Mouse (Mus musculus) heart, embryonic 16.5 days (tissue): ENCODE data around the gene Nek2. TPM values are rescaled to one million over a fixed set of nuclear protein-coding genes. Genes with fewer than 3 reads are reported as not detected.
A peak's percentile ranks its signal among the peaks of the same experiment; 100 is the strongest.

Experiments
- ATAC-seq: fragments of 200-750 bp; cut with Nextera tagmentation; replicated peaks from 2 replicates; pipeline ENCODE4 v1.8.0; 2017; ENCODE audit warnings: moderate number of reproducible peaks; ENCODE audit not compliant: insufficient read depth, low FRiP score; ENCODE audit errors: extremely low read depth
- H3K27ac ChIP-seq: fragments of 300-500 bp; sonication (generic); 2 replicates; pipeline ENCODE4 v1.5.1; 2014; ENCODE audit warnings: mild to moderate bottlenecking, low read length, control low read depth, moderate library complexity
- H3K27me3 ChIP-seq: fragments of 300-500 bp; sonication (generic); 2 replicates; pipeline ENCODE4 v1.6.1; 2014; ENCODE audit warnings: low read length, mixed read lengths; ENCODE audit not compliant: control insufficient read depth, insufficient read depth
- H3K36me3 ChIP-seq: fragments of 300-500 bp; sonication (generic); 2 replicates; pipeline ENCODE4 v1.6.1; 2014; ENCODE audit not compliant: control insufficient read depth, insufficient read depth
- H3K4me1 ChIP-seq: fragments of 300-500 bp; sonication (generic); 2 replicates; pipeline ENCODE4 v1.6.1; 2014; ENCODE audit warnings: low read length, mixed read lengths; ENCODE audit not compliant: control insufficient read depth, insufficient read depth
- H3K4me2 ChIP-seq: fragments of 300-500 bp; sonication (generic); 2 replicates; pipeline ENCODE4 v1.6.1; 2014; ENCODE audit warnings: low read depth, mild to moderate bottlenecking, control low read depth, low read length
- H3K4me3 ChIP-seq: fragments of 300-500 bp; sonication (generic); 2 replicates; pipeline ENCODE4 v1.5.1; 2014; ENCODE audit warnings: mild to moderate bottlenecking, control low read depth, low read length
- H3K9ac ChIP-seq: fragments of 300-500 bp; sonication (generic); 2 replicates; pipeline ENCODE4 v1.6.1; 2014; ENCODE audit warnings: low read length, control low read depth
- H3K9me3 ChIP-seq: fragments of 300-500 bp; sonication (generic); replicated peaks from 2 replicates; pipeline ENCODE4 v1.6.1; 2016; ENCODE audit warnings: low read length; ENCODE audit not compliant: control insufficient read depth
- WGBS: fragments of 180-500 bp; shearing (Covaris S2); extraction: QIAGEN DNeasy Blood & Tissue Kit; methylation state at CpG from one replicate; pipeline ENCODE4 v1.1.7; 2014; 5-methylcytosine and 5-hydroxymethylcytosine counted together
- polyA plus RNA-seq: library from polyadenylated mRNA; unstranded; fragments of >200 nt; fragmentation: Nextera tagmentation; extraction: Ambion mirVana; gene quantifications from 2 replicates; pipeline ENCODE4 v1.2.1, GENCODE M21; 2015

Gene Nek2
- polyA plus RNA-seq, 1 experiment from 2014 or later = 38.6 TPM

- Histone ChIP-seq H3K4me3 (no peak overlapping the region), H3K9me3 (0 out of 2 replicates have a peak, but pooled peaks cover 7% of the 10 kb centered on the region), H3K4me2 (no peak overlapping the region), H3K27me3 (no peaks in the 10 kb centered on the region; the same call in 1 of the 2 replicates), H3K4me1 (0 out of 2 replicates have a peak, but pooled peaks cover 3% of the 10 kb centered on the region), H3K27ac (no peak overlapping the region), H3K36me3 (no peaks in the 10 kb centered on the region), H3K9ac (no peak overlapping the region)
- ATAC-seq = no peak
- 63% methylated on average over 5 of the region's 5 CpGs for WGBS
Observed at GRCm38 (mm10) chr1:191861247-191861646, 40.0 kb downstream of the Nek2 start.

GRCm38 (mm10) chr1:191863833-191864550 lies 42.7 kb downstream of the Nek2 start:
- H3K4me1 ChIP-seq = 0 out of 2 replicates have a peak, but pooled peaks cover 3% of the 10 kb centered on the region
- no peaks in the 10 kb centered on the region for H3K27me3 ChIP-seq
- no peak overlapping the region for H3K27ac ChIP-seq
- ATAC-seq = no peak
- no peak overlapping the region for H3K4me3 ChIP-seq
- no peaks in the 10 kb centered on the region for H3K9me3 ChIP-seq
- H3K36me3 ChIP-seq = no peaks in the 10 kb centered on the region
- no peak overlapping the region for H3K4me2 ChIP-seq
- WGBS = 71% methylated on average over 4 of the region's 4 CpGs
- no peak overlapping the region for H3K9ac ChIP-seq

- no peak overlapping the region for H3K27ac ChIP-seq
- 0 out of 2 replicates have a peak, but pooled peaks cover 3% of the 10 kb centered on the region for H3K4me1 ChIP-seq
- no peak for ATAC-seq
- H3K4me3 ChIP-seq = no peak overlapping the region
- H3K9me3 ChIP-seq = no peaks in the 10 kb centered on the region
- no peaks in the 10 kb centered on the region for H3K36me3 ChIP-seq
- no peak overlapping the region for H3K4me2 ChIP-seq
- WGBS = 71% methylated on average over 8 of the region's 8 CpGs
- no peaks in the 10 kb centered on the region for H3K27me3 ChIP-seq
- no peak overlapping the region for H3K9ac ChIP-seq
Observed at GRCm38 (mm10) chr1:191864551-191865027, 43.3 kb downstream of the Nek2 start.

GRCm38 (mm10) chr1:191872076-191872710 lies 50.9 kb downstream of the Nek2 start:
- Histone ChIP-seq H3K9me3 (no peaks in the 10 kb centered on the region), H3K27ac (no peak overlapping the region), H3K9ac (no peak overlapping the region), H3K27me3 (no peaks in the 10 kb centered on the region), H3K4me3 (no peak overlapping the region), H3K4me1 (peaks cover 8% of the 10 kb centered on the region; the same call in 1 of the 2 replicates), H3K36me3 (no peaks in the 10 kb centered on the region), H3K4me2 (no peak overlapping the region)
- ATAC-seq = no peak
- WGBS = 69% methylated on average over 6 of the region's 6 CpGs

GRCm38 (mm10) chr1:191875006-191875405 lies 53.8 kb downstream of the Nek2 start:
- H3K9me3 ChIP-seq = no peaks in the 10 kb centered on the region

GRCm38 (mm10) chr1:191875683-191876305 lies 54.5 kb downstream of the Nek2 start:
- Histone ChIP-seq H3K36me3 (no peaks in the 10 kb centered on the region), H3K4me1 (peaks cover 22% of the 10 kb centered on the region), H3K27me3 (no peaks in the 10 kb centered on the region), H3K4me3 (no peak overlapping the region), H3K9me3 (no peaks in the 10 kb centered on the region), H3K9ac (no peak overlapping the region), H3K4me2 (no peak overlapping the region), H3K27ac (no peak overlapping the region)
- WGBS = 56% methylated on average over 9 of the region's 9 CpGs
- ATAC-seq = no peak

More at GRCm38 (mm10) chr1:191875006-191875405, 53.8 kb downstream of the Nek2 start:
- H3K9ac ChIP-seq = no peak overlapping the region
- peaks cover 22% of the 10 kb centered on the region for H3K4me1 ChIP-seq
- H3K4me2 ChIP-seq = no peak overlapping the region
- H3K36me3 ChIP-seq = no peaks in the 10 kb centered on the region
- H3K4me3 ChIP-seq = no peak overlapping the region
- no peaks in the 10 kb centered on the region for H3K27me3 ChIP-seq
- 47% methylated on average over 7 of the region's 7 CpGs for WGBS
- no peak for ATAC-seq
- H3K27ac ChIP-seq = no peak overlapping the region

- H3K4me1 ChIP-seq = peaks cover 22% of the 10 kb centered on the region
- H3K36me3 ChIP-seq = no peaks in the 10 kb centered on the region
- H3K4me2 ChIP-seq = no peak overlapping the region
- H3K27ac ChIP-seq = no peak overlapping the region
- no peaks in the 10 kb centered on the region for H3K9me3 ChIP-seq
- ATAC-seq = no peak
- H3K27me3 ChIP-seq = no peaks in the 10 kb centered on the region
- no peak overlapping the region for H3K9ac ChIP-seq
- no peak overlapping the region for H3K4me3 ChIP-seq
- 72% methylated on average over 10 of the region's 10 CpGs for WGBS
Observed at GRCm38 (mm10) chr1:191877681-191878080, 56.4 kb downstream of the Nek2 start.

- Histone ChIP-seq H3K4me2 (peak overlapping the region; percentile 15; the same call in 1 of the 2 replicates), H3K9me3 (no peaks in the 10 kb centered on the region), H3K4me1 (peaks cover 22% of the 10 kb centered on the region), H3K27me3 (no peaks in the 10 kb centered on the region), H3K36me3 (no peaks in the 10 kb centered on the region), H3K27ac (peak overlapping the region; percentile 37; the same call in 1 of the 2 replicates), H3K9ac (no peak overlapping the region), H3K4me3 (no peak overlapping the region)
- peak; percentile 53; the same call in 1 of the 2 replicates for ATAC-seq
- WGBS = 21% methylated on average over 4 of the region's 4 CpGs
Observed at GRCm38 (mm10) chr1:191878518-191878921, 57.3 kb downstream of the Nek2 start.
